ENCODE assay signal across 23 mouse cellular contexts in genomic region chr10:96726801-96727780, GRCm38 (mm10).
DNase-seq lines count a peak whose midpoint lies in the region; ATAC-seq lines count a peak whose summit lies in the region.
"Had no signal": no experiment of that assay in that cellular context is flagged by ENCODE, and none has a peak within 500 bp of the region (broad histone marks: within the 10 kb centered on the region; RNA-seq: fewer than 3 reads in every experiment).

No protein-coding gene starts in this region.

- intact Hi-C loops in left cerebral cortex, postnatal 14 days (cut with DNase I), result no loop called here

- H3K27ac ChIP-seq in hindbrain, embryonic 16.5 days (ENCODE audit: low read depth, low read length), result no peak overlapping the region
- H3K27ac ChIP-seq: embryonic facial prominence, embryonic 15.5 days; heart, embryonic 10.5 days; hindbrain, embryonic 12.5 days; intestine, embryonic 15.5 days; limb, embryonic 13.5 days; liver, embryonic 13.5 days; lung, embryonic 15.5 days had no signal

- 91% methylated on average over 12 of the region's 12 CpGs for WGBS in hindbrain, embryonic 16.5 days

- peak; percentile 21 for ATAC-seq in activated CD4-positive, CD25-positive, alpha-beta regulatory T cell, adult 4 months
- no peak for ATAC-seq in hindbrain, embryonic 16.5 days
- ATAC-seq: forebrain, postnatal 0 days; intestine, embryonic 15.5 days had no signal

- H3K4me3 ChIP-seq in hindbrain, embryonic 16.5 days (ENCODE audit: low read length), result no peak overlapping the region
- H3K4me3 ChIP-seq: embryonic facial prominence, embryonic 15.5 days; heart, embryonic 10.5 days; hindbrain, embryonic 12.5 days; intestine, embryonic 15.5 days; limb, embryonic 13.5 days; liver, embryonic 13.5 days; lung, embryonic 15.5 days had no signal

- peaks cover 2% of the 10 kb centered on the region; the same call in 1 of the 2 replicates for H3K4me1 ChIP-seq in hindbrain, embryonic 16.5 days (ENCODE audit: control insufficient read depth, insufficient read depth, low read depth, low read length)

- no peak overlapping the region for H3K9ac ChIP-seq in hindbrain, embryonic 16.5 days (ENCODE audit: low read depth, low read length)
- H3K9ac ChIP-seq: embryonic facial prominence, embryonic 15.5 days; forebrain, postnatal 0 days; hindbrain, embryonic 12.5 days; intestine, embryonic 15.5 days; limb, embryonic 13.5 days; liver, embryonic 13.5 days; lung, embryonic 15.5 days had no signal

- peak; percentile 28 to 71 for DNase-seq in frontal cortex, adult 2 months (ENCODE audit: extremely low spot score in 1 of 2, low spot score in 1 of 2)
- no peak for DNase-seq in frontal cortex, postnatal 14 days (ENCODE audit: low spot score in 2 of 2)
- peak; percentile 62 for DNase-seq in CD4-positive helper T cell, adult 2 months (ENCODE audit: low read depth, low spot score)
- DNase-seq in left cerebral cortex, postnatal 14 days (ENCODE audit: low spot score in 2 of 2), result peak; percentile 43 to 48
- no peak for DNase-seq in layer of hippocampus, adult 9-10 months (ENCODE audit: low spot score)
- DNase-seq in thymus, postnatal 36 days, result no peak
- DNase-seq: adrenal gland, adult 8-10 months; cerebellum, adult 11 months; cerebellum, postnatal 14 days; forebrain, postnatal 0 days; gastrocnemius, postnatal 36 days; kidney, postnatal 36 days; liver, embryonic 13.5 days; lung, postnatal 4 days; thymus, postnatal 14 days had no signal

- H3K4me2 ChIP-seq in hindbrain, embryonic 16.5 days (ENCODE audit: low read length), result no peak overlapping the region
- H3K4me2 ChIP-seq: embryonic facial prominence, embryonic 15.5 days; hindbrain, embryonic 12.5 days; intestine, embryonic 15.5 days; limb, embryonic 13.5 days; liver, embryonic 13.5 days; lung, embryonic 15.5 days had no signal

- no peaks in the 10 kb centered on the region for H3K36me3 ChIP-seq in hindbrain, embryonic 16.5 days (ENCODE audit: control insufficient read depth, insufficient read depth, low read length)
- H3K36me3 ChIP-seq: embryonic facial prominence, embryonic 15.5 days; heart, embryonic 10.5 days; hindbrain, embryonic 12.5 days; intestine, embryonic 15.5 days; limb, embryonic 13.5 days; liver, embryonic 13.5 days; lung, embryonic 15.5 days had no signal

- H3K27me3 ChIP-seq in hindbrain, embryonic 16.5 days (replicated peaks; ENCODE audit: control insufficient read depth, insufficient read depth, low read length), result no peaks in the 10 kb centered on the region
- H3K27me3 ChIP-seq: embryonic facial prominence, embryonic 15.5 days; hindbrain, embryonic 12.5 days; intestine, embryonic 15.5 days; limb, embryonic 13.5 days; liver, embryonic 13.5 days; lung, embryonic 15.5 days had no signal

- no peaks in the 10 kb centered on the region for H3K9me3 ChIP-seq in hindbrain, embryonic 16.5 days (ENCODE audit: control insufficient read depth, low read length)
- H3K9me3 ChIP-seq: embryonic facial prominence, embryonic 15.5 days; heart, embryonic 10.5 days; hindbrain, embryonic 12.5 days; intestine, embryonic 15.5 days; limb, embryonic 13.5 days; liver, embryonic 13.5 days; lung, embryonic 15.5 days had no signal

Comparison
In these comparisons a context has a peak if more than half of its experiments do, and no peak if none do; other contexts are left out.
1. DNase-seq: peak in frontal cortex, adult 2 months (2 of 2), CD4-positive helper T cell, adult 2 months (single experiment) and left cerebral cortex, postnatal 14 days (2 of 2); none in frontal cortex, postnatal 14 days (0 of 2), layer of hippocampus, adult 9-10 months (single experiment) and thymus, postnatal 36 days (0 of 2).